Mouse (Mus musculus) activated CD4-positive, CD25-positive, alpha-beta regulatory T cell, adult 4 months (primary cell): ENCODE measurements around the gene Gm17349. TPM values are rescaled to one million over a fixed set of nuclear protein-coding genes. Genes with fewer than 3 reads are reported as not detected.
A peak's percentile ranks its signal among the peaks of the same experiment; 100 is the strongest.
"Not testable (repeated sequence)": the region's sequence is repeated elsewhere in the genome, so short reads cannot be mapped to it uniquely, and the experiment has no call there.

Experiments used
- ATAC-seq: one replicate; pipeline ENCODE4 v1.8.0; 2017
- polyA plus RNA-seq, 2 experiments: library from polyadenylated mRNA; unstranded; fragments of 100-300 nt; shearing (Covaris generic); gene quantifications; one replicate each; pipeline ENCODE4 v1.2.1; 2017

The Gm17349 gene
- polyA plus RNA-seq: not detected

DNA sequence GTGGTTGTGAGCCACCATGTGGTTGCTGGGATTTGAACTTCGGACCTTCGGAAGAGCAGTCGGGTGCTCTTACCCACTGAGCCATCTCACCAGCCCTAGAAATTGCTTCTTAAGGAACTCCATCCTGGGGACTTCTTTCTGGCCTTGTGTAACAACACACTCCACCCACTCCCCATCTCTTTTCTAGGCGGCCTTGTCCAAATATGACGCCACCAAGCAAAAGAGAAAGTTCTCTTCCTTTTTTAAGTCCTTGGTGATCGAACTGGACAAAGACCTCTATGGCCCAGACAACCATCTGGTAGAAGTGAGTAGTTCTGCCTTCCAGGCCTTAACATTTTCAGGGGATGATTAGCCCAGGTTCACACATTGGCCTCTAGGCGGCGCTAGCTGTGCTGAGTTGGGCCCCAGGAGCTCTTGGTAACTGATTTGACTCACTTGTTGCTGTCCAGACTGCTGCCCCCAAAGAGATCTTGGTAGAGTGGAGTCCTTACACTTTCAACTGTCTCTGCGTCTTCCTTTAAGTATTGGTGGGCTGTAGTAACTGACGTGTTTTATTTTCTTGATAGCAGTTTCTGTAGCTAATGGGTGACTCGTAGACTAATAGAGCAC, at the start of gene Gm17349:
TSS of gene Gm17349 (minus strand) at position 51 of the 609 bp plus-strand sequence.
- no peak for ATAC-seq

DNA sequence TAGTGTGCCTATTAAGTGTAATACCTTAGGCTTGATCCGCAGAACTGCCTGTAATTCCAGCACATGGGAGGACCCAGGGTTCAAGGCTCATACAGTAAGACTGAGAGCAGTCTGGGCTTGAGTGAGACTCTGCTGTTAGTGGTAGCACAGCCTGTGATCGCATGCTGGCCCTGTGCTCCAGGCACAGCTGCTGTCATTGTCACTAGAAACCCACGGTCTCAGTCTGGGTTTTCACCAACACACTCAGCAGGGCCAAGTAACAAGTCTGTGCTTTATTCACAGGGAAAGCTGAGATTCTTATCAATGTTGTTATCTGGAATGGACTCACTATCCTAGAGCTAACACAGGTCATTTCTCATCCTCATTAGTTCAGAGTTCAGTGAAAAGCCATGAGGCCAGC, 48.9 kb upstream of the Gm17349 start:
- no peak for ATAC-seq

DNA sequence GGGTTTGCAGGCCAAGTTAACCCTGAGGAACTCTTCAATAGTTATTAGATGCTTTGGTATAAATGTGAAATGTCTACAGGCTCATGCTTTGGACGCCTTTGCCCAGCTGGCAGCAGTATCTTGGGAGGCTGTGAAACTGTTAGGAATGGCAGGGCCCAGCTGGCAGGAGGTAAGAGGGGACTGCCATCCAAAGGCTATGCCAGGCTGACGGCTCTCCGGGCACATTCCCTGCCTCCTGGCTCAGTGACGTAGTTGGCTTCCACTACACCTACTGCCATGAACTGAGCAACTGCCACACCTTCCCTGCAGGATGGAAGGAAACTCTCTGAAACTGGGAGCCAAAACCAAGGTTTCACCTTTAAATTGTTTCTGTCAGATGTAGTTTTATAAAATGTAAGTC, 34.9 kb upstream of the Gm17349 start:
- ATAC-seq: no peak

DNA sequence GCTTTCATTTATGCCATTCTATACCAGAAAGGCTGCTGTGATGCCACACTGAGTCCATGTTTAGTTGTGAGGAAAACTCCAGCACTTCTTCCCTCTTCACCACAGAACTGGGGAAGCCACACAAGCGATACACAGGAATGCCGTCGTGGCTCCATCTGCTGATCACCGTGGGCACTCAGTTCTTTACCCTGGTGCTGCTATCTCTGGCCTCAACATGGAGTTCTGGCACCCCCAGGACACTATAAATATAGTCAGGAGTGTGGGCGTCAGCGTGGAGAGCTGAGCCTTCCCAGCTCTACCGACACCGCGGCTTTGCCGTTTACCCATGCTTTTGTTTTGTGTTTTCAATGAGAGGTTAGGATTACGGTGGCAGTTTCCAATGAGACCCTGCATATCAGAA, 31.4 kb upstream of the Gm17349 start:
- ATAC-seq: no peak

DNA sequence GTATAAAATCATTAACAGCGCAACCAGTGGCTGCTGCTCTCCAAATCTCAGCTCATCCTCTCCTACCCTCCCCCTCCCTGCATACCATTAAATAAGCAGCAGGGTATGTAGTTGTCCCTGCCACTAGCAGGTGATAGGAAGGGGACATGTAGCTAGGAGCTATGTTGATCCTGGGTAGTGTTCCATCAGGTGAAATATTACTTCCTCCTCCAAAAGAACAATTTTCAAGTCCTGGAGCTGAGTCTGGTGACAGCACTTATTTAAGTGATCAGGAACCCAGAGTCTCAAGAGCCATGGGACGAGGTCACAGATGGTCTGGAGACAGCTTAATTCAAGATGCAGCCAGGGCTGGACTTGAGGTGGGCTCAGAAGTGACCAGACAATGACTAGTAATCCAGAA, 30.3 kb upstream of the Gm17349 start:
- ATAC-seq: no peak

DNA sequence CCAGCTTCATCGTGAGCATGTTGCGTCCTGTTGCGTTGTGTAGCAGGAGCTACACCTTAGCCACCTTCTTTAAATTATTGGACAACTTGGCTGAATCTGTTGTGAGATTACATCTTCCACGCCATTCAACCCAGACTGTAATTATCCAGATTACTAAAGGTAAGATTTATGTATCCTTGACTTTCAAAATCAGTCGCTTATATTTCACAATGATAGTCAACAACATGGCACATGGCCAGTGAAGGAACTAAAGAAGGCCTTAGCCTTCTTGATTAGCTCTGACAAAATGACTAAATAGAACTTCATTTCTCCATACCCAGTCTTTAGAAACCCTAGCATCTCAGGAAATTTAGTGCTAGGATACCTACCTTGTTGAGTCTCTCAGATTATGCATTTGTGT, 27.9 kb upstream of the Gm17349 start:
- no peak for ATAC-seq

DNA sequence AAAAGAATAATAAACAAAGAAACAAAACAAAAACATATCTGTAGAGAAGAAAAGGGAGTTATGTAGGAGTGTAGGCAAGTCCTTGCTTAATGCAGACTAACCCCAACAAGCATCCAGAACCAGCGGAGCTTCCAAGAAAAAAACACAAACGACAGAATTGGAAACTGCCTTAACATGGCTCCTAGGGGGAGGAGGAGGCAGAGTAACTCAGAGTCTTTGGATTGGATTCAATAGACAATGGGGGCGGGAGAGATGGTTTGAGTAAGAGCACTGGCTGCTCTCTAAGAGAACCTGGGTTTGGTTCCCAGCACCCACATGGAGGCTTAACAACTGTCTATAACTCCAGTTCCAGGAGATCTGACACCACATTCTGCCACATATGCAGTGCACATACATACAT, 26.4 kb upstream of the Gm17349 start:
- no peak for ATAC-seq

DNA sequence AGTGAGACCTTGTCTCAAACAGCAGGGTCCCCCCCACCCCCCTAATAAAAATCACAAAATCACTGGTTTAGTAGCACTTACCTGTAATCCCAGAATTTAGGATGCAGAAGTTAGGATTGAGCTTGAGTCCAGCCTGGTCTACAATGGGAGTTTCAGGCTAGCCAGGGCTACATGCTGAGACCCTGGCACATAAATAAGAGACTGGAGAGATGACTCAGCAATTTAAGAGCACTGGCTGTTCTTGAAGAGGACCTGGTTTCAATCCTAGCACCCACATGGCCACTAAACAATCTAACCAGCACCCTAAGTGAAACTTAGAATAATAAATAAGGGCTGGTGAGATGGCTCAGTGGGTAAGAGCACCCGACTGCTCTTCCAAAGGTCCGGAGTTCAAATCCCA, 25.9 kb upstream of the Gm17349 start:
- no peak for ATAC-seq

DNA sequence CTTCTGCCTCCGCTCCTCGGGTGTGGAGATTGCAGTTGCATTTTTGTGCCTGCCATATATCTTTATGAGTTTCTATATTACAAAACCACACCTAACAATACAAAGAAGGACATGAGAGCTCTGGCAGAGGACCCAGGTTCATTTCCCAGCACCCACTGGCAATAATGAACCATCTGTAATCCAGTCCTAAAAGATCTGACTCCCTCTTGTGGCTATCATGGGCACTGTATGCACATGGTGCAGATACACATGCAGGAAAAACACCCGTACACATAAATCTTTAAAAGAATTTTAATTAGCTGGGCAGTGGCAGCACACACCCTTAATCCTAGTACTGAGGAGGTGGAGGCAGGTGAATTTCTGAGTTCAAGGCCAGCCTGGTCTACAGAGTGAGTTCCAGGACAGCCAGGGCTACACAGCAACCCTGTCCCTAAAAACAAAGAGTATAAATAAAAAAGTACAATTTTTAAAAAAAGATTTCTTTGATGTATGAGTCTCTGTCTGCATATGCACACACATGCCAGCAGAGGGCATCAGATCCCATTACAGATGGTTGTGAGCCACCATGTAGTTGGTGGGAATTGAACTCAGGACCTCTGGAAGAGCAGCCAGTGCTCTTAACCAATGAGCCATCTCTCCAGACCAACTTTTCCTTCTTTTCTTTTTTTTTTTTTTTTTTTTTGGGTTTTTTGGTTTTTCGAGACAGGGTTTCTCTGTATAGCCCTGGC, 23.9 kb upstream of the Gm17349 start:
- no peak for ATAC-seq

DNA sequence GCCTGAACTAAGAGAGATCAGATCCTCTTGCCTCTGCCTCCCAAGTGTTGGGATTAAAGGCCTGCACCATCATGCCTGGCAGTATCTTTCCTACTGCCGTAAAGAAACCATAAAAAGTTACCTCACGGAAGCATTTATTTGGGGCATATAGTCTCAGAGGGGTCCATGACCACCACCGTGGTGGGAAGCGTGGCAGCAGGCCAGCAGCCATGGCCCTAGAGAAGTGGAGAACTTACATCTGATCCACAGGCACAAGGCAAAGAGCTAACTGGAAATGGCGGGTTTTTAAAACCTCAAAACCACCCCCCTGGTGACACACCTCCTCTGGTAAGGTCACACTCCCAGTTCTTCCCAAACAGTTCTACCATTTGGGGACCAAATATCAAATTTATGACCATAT, 22.9 kb upstream of the Gm17349 start:
- ATAC-seq: no peak

DNA sequence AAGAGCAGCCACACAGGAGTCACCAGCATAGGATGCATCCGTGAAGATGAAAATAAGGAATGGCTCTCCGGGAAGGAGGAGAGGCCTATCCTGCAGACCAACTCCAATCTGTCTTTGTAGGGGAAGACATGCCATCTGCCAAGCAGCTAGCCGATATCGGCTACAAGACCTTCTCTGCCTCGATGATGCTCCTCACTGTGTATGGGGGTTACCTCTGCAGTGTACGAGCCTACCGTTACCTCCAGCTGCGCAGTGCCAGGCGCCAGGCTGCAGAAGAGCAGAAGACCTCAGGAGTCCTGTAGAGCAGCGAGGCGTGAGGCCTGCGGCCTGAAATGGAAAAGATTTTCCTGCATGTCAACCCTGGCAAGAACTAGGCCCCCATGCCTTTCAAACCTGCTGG, 22.2 kb upstream of the Gm17349 start:
- no peak for ATAC-seq

DNA sequence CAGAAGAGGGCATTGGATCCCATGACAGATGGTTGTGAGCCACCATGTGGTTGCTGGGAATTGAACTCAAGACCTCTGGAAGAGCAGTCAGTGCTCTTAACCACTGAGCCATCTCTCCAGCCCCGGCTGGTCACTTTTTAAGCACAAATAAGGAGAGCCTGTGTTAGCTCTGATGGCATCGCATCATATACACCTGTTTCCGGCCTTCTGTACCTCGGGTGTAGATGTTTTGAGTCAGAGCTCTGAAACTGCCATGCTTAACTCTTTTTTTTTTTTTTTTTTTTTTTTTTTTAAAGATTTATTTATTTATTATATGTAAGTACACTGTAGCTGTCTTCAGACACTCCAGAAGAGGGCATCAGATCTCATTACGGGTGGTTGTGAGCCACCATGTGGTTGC, 21.7 kb upstream of the Gm17349 start:
- ATAC-seq: not testable (repeated sequence)

DNA sequence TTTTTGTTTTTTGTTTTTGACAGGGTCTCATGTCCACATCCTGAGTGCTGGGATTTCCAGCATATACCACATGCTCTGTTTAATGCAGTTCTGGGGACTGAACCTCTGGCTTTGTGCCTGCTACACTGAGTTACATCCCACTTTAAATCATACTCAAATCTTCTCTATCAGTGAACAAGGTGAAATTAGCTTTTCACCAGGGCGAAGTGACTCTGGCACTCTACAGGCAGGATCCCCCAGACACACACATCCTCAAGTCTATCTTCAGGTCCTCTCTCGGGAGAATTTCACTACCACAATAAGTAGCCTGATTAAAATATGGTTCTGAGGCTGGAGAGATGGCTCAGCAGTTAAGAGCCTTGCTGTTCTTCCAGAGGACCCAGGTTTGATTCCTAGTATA, 21.3 kb upstream of the Gm17349 start:
- no peak for ATAC-seq

DNA sequence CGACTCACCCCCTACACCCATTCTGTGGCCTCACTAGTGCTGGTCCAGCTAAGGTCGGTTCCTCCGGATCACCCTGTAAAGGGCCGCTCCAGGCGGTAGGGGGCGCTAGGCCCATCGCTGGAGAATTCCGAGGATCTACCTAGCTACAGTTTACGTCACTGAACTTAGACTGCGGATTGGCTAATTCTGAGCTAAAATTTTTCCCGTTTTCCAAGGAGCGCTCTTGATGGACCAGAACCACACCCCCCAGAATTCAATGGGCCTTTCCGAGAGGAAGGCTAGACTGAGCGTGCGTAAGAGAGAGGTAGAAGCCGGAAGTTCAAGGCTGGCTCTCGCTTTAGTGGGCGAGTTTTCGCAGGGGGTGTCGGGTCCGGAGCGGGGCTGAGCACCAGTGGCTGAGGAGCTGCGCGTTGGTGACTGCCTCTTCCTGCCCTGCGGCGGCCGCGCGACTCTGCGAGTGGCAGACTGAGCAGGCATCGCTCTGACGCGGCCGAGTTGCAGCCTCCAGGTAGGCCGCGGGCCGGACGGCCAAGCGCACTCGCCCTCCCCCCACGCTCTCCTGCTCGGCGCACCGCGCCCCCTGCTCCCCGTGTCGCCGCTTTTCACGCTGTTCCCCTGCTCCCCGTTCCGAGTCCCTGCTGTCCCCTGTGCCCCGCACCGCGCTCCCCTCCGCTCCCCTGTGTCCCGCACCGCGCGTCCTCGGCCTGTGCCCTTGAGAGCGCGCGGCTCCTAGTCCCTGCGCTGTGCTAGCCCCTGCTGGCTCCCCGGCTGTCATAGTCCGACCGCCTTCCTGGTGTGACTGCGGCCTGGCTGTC, 20.3 kb upstream of the Gm17349 start, which contains the start of gene Cox14:
TSS of gene Cox14 (plus strand) at position 278 of the 815 bp plus-strand sequence.
- peak; percentile 89 for ATAC-seq

DNA sequence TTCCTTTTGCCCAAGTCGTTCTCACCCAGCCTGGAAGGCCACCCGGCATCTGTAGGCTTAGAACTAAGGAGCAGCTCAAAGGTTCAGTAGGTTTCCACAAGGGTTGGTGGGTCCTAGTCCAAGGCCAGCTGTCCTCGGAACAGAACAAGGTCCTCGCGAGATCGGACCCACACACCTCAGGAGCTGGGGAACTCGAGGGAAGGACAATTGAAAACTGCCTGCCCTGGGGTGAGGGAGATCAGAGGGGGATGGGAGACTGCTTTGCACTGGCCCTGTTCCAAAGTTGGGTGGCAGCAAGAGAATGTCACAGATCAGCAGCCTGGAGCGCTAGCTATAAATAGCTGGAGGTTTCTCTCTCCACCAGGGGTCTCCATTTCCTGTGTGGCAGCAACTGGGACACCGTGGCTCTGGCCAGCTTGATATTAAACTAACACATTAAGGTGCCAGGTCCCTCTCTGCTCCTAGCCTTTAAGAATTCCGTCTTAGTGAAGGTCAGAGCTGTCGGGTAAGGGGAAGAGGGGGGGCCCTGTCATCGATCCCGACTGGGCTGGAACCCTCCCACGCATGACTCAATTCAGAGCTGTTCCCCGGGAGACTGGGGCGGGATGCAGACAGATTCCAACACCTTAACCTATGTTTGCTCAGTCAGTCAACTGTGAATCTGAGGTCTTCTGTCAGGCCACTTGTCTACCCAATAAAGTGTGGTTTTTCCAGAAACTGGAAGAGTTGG, 19.2 kb upstream of the Gm17349 start:
- no peak for ATAC-seq

DNA sequence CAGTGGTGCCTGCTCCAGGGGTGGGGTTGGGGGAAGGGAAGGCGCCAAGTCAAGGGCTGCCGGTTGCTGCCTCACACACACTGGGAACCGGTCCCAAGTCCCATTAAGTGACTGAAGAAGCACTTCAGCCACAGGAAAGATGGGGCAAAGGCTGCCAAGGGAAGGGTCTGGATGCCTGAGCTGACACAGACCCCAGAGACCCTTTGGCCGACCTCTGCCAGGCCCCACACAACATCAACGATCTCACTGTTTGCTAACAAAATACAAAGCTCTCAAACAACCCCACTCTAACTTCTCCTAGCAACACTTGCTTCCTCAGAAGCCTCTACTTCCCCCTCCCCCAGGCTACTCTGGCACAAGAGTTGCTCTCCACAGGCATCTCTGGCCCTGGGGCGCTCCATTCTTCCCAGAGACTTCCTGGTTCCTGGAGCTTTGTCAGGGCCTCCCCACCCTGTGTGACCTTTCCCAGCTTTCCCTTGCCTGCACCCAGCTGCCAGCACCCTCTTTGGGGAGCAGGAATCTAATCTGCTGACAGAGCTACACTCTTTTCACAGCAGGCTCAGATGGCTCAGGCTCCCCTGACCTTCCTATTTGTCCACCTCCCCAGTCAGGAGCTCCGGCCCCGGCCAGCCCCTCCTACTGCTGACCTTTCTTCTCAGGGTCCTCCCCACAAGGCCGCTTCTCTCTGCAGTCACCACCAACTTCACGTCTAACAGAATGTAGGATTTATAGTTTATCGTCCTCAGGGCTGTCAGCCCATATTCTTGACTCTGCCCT, 18.4 kb upstream of the Gm17349 start:
- no peak for ATAC-seq

DNA sequence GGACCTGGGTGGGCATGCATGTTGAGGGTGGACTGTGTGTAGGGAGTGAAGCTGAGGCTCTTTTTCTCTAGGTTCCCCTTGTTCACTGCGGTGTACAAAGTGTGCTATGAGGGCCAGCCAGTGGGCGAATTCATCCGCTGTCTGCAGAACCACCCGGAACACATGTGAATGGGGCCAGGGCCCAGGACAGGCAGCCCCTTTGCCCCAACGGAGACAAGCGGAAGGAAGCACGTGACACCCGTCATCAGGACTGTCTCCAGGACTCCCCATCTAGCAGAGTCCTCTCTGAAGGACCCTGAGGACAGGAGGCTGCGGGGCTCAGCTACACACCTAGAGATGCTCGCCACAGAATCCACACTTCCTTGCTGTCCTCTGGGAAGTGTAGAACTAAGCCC, 17.8 kb upstream of the Gm17349 start:
- ATAC-seq: no peak

DNA sequence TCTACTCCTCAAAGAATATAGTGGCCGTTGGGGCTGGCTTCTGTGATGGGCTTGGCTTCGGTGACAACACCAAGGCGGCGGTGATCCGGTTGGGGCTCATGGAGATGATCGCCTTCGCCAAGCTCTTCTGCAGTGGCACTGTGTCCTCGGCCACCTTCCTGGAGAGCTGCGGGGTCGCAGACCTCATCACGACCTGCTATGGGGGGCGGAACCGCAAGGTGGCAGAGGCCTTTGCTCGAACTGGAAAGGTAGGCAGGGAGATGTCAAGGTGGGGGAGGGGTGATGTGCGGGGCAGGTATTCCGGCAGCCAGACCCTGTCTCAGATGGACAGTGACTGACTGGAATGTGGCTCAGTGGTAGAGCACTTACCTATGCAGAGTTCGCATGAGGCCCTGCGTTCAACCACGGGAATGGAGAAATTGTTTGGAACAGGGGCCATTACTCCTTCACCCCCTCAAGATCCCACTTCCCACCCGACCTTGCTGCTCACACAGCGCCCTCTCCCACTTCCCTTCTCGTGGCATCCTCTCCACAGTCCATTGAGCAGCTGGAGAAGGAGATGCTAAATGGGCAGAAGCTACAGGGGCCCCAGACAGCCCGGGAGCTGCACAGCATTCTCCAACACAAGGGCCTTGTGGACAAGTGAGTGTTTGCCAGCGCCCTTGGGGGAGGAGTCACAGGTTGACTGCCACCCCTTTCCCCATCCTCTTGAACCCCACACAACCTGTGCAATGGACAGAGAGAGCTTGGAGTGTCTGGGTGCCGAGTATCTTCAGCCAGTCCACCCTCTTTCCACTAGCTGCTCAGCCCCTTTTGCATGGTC, 16.8 kb upstream of the Gm17349 start:
- ATAC-seq: no peak

DNA sequence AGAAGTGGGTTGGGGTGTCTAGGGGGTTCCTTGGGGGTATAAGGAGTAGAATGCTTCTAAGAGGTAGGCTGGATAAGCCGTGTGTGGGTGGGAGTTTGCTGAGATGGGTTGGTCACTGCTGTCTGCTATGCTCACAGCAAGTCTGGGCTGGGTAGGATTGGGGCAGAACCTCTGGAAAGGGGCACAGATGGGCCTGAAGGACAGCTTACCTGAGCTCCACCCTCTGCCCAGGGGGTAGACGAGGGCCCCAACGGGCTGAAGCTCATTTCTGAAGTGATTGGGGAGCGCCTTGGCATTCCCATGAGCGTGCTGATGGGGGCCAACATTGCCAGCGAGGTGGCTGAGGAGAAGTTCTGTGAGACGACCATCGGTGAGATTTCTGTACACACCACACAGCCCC, 14.6 kb upstream of the Gm17349 start:
- no peak for ATAC-seq

DNA sequence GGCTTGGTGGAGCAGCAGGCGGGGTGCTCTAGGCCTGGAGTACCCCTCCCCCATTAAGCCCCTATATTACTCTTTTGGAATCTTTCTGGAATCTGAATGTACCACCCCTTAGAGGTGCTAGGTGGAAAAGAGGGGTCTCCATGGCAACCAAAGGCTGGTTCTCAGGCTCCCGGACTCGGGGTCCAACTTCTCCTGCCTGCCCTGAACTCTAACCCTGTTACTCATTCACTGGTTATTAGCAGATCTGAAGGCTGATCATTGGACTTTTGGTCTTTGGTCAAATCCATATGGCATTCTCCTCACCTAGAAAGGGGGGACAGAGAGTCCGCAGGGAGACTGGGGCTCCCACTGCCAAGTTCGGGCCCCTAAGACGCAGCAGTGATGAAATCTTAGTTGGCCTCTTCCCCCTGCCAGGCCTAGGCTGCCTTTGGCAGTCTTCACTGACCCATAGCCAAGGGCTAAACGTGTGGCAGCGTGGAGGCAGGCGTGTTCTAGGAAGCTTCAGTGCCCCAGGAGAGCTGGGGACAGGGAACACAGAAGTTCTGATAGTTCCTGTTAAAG, 13.3 kb upstream of the Gm17349 start:
- ATAC-seq: no peak
